Mouse (Mus musculus): Measurements from ENCODE around the gene Gid4. TPM values are rescaled to one million over a fixed set of nuclear protein-coding genes. Genes with fewer than 3 reads are reported as not detected.

The Gid4 gene
- total RNA-seq, 1 experiment, result 19.7 TPM

DNA sequence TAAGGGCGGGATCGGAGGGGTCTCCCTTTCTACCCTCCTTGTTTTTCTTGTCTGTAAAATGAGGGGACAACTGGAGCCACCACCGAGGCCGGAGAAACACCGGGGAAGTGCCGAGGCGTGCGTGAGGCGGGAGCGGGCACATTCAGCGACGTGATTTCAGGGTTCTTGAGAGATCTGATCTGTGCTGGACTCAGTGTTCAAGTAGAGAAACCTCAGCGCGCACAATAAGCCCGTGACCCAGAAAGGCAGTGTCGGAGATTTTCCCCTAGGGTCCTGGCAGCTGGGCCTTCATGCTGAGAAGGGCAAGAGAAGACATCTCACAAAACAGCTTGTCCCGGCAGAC lies 37.8 kb downstream of the Gid4 start:
- peak overlapping the region; percentile 83 to 89 for H3K4me3 ChIP-seq (ENCODE audit: insufficient read depth in 1 of 2, low read depth in 1 of 2, low read length in 2 of 2, poor library complexity in 1 of 2, severe bottlenecking in 1 of 2)
- peak overlapping the region; percentile 91 for H3K9ac ChIP-seq (ENCODE audit: insufficient read depth, low read depth, low read length, poor library complexity, severe bottlenecking)
- no peaks in the 10 kb centered on the region for H3K9me3 ChIP-seq (ENCODE audit: control insufficient read depth, insufficient read depth, low read depth, low read length)
- H3K36me3 ChIP-seq (ENCODE audit: control insufficient read depth, insufficient read depth, low read length, poor library complexity, severe bottlenecking), result peaks cover 28% of the 10 kb centered on the region
- peaks cover 0 to 3% of the 10 kb centered on the region in 2 experiments; a peak in 1 of 4 replicates for H3K4me1 ChIP-seq (ENCODE audit: control insufficient read depth in 2 of 2, insufficient read depth in 2 of 2, low read length in 2 of 2, poor library complexity in 1 of 2)
- DNase-seq (ENCODE audit: low read depth, low spot score), result no peak
- in situ Hi-C loops (cut with MboI; ENCODE audit: low sequenced_read_pairs in 2 of 2, unreplicated experiment in 2 of 2), result no loop called here
- TF ChIP-seq HCFC1 (IDR thresholded peaks at IDR 0.05; ENCODE audit: borderline replicate concordance, insufficient read depth, low read length) (no peak), CHD2 (IDR thresholded peaks at IDR 0.05; ENCODE audit: low read depth, low read length) (0 out of 2 replicates have a peak, but pooled peaks have one; percentile 13)
- no peak overlapping the region; the same call in 1 of the 2 replicates for H3K27ac ChIP-seq (ENCODE audit: insufficient read depth, low read depth, low read length, poor library complexity, severe bottlenecking)

DNA sequence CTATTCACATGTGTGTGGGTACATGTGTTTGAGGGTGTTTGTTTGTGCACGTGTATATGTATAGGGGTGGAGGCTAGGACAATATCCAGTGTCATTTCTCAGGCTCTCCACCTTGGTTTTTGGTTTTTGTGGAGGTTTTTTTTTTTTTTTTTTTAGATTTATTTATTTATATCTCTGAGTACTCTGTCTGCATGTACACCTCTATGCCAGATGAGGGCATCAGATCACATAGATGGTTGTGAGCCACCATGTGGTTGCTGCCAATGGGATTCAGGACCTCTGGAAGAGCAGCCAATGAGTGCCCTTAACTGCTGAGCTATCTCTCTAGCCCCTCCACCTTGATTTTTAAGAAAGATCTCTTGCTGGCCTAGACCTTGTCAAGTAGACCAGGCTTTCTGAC lies 41.0 kb downstream of the Gid4 start:
- Histone ChIP-seq H3K4me1 (ENCODE audit: control insufficient read depth in 2 of 2, insufficient read depth in 2 of 2, low read length in 2 of 2, poor library complexity in 1 of 2) (peaks cover 0 to 3% of the 10 kb centered on the region in 2 experiments; a peak in 1 of 4 replicates), H3K9ac (ENCODE audit: insufficient read depth, low read depth, low read length, poor library complexity, severe bottlenecking) (no peak overlapping the region), H3K9me3 (ENCODE audit: control insufficient read depth, insufficient read depth, low read depth, low read length) (no peaks in the 10 kb centered on the region), H3K36me3 (ENCODE audit: control insufficient read depth, insufficient read depth, low read length, poor library complexity, severe bottlenecking) (peaks cover 56% of the 10 kb centered on the region), H3K4me3 (ENCODE audit: insufficient read depth in 1 of 2, low read depth in 1 of 2, low read length in 2 of 2, poor library complexity in 1 of 2, severe bottlenecking in 1 of 2) (no peak overlapping the region), H3K27ac (ENCODE audit: insufficient read depth, low read depth, low read length, poor library complexity, severe bottlenecking) (no peak overlapping the region)
- peak; percentile 44; the same call in 1 of the 2 replicates for TF ChIP-seq ZNF384 (IDR thresholded peaks at IDR 0.05; ENCODE audit: low read depth, low read length)
- TF ChIP-seq ZC3H11A (IDR thresholded peaks at IDR 0.05; ENCODE audit: borderline replicate concordance, low read depth, low read length), result no peak
- in situ Hi-C loops (cut with MboI; ENCODE audit: low sequenced_read_pairs in 2 of 2, unreplicated experiment in 2 of 2), result no loop called here
- no peak for DNase-seq (ENCODE audit: low read depth, low spot score)

DNA sequence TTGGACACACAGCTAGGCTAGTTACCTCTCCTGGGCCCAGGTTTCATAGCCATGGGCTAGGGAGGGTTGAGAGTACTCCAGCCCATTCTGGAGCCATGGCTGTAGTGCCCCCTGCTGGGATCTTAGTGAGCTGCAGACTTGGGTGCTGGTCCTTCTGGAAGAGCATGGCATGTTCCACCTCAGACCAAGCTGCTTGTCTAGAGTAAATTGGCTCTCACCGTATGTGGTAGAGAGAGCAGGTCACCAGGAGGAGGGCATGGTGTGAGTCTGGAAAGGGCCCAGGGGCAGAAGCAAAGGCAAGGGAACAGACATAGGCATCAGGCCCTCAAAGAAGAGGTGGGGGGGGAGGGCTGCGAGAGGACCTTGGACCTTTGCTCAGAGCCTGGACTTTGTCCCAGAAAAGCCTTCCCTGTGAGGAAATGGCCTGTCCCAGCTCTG lies 49.0 kb downstream of the Gid4 start:
- Histone ChIP-seq H3K9ac (ENCODE audit: insufficient read depth, low read depth, low read length, poor library complexity, severe bottlenecking) (no peak overlapping the region), H3K9me3 (ENCODE audit: control insufficient read depth, insufficient read depth, low read depth, low read length) (no peaks in the 10 kb centered on the region), H3K36me3 (ENCODE audit: control insufficient read depth, insufficient read depth, low read length, poor library complexity, severe bottlenecking) (peaks cover 65% of the 10 kb centered on the region), H3K27ac (ENCODE audit: insufficient read depth, low read depth, low read length, poor library complexity, severe bottlenecking) (no peak overlapping the region), H3K4me3 (ENCODE audit: insufficient read depth in 1 of 2, low read depth in 1 of 2, low read length in 2 of 2, poor library complexity in 1 of 2, severe bottlenecking in 1 of 2) (no peak overlapping the region), H3K4me1 (ENCODE audit: control insufficient read depth in 2 of 2, insufficient read depth in 2 of 2, low read length in 2 of 2, poor library complexity in 1 of 2) (no peaks in the 10 kb centered on the region)
- TF ChIP-seq ZNF384 (IDR thresholded peaks at IDR 0.05; ENCODE audit: low read depth, low read length) (no peak), HCFC1 (IDR thresholded peaks at IDR 0.05; ENCODE audit: borderline replicate concordance, insufficient read depth, low read length) (no peak), ZC3H11A (IDR thresholded peaks at IDR 0.05; ENCODE audit: borderline replicate concordance, low read depth, low read length) (no peak), CHD2 (IDR thresholded peaks at IDR 0.05; ENCODE audit: low read depth, low read length) (no peak), MAFK (IDR thresholded peaks at IDR 0.05; ENCODE audit: insufficient read depth, low read depth, low read length) (no peak)
- peak; percentile 65 for DNase-seq (ENCODE audit: low read depth, low spot score)
- in situ Hi-C loops (cut with MboI; ENCODE audit: low sequenced_read_pairs in 2 of 2, unreplicated experiment in 2 of 2), result no loop called here

DNA sequence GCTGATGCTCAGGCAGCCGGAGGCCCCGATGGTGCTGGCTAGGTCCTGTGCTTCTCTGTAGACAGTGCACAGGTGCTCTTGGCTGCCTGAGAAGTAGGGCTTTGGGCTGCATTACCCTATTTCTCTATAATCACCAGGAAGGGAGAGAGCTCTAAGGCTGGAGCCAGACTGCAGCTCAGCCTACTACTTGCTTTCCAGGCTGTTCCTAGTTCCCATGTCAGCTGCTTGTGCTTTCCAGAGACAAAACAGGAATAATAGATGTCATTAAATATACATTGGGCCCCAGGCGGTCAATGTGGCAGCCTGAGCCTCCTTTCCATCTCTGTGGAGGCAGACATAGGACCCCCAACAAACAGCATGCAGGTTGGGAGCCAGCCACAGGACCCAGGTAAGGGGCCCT lies 52.1 kb downstream of the Gid4 start, which contains the start of gene Myo15:
Gene Myo15, plus strand, starts transcription at position 301 of the 400 bp plus-strand sequence.
- in situ Hi-C loops (cut with MboI; ENCODE audit: low sequenced_read_pairs in 2 of 2, unreplicated experiment in 2 of 2), result no loop called here
- Histone ChIP-seq H3K36me3 (ENCODE audit: control insufficient read depth, insufficient read depth, low read length, poor library complexity, severe bottlenecking) (peaks cover 40% of the 10 kb centered on the region), H3K4me1 (ENCODE audit: control insufficient read depth in 2 of 2, insufficient read depth in 2 of 2, low read length in 2 of 2, poor library complexity in 1 of 2) (no peaks in the 10 kb centered on the region), H3K9ac (ENCODE audit: insufficient read depth, low read depth, low read length, poor library complexity, severe bottlenecking) (no peak within 1 kb of the TSS), H3K27ac (ENCODE audit: insufficient read depth, low read depth, low read length, poor library complexity, severe bottlenecking) (no peak within 1 kb of the TSS), H3K9me3 (ENCODE audit: control insufficient read depth, insufficient read depth, low read depth, low read length) (no peaks in the 10 kb centered on the region), H3K4me3 (ENCODE audit: insufficient read depth in 1 of 2, low read depth in 1 of 2, low read length in 2 of 2, poor library complexity in 1 of 2, severe bottlenecking in 1 of 2) (no peak within 1 kb of the TSS)
- no peak for DNase-seq (ENCODE audit: low read depth, low spot score)
- TF ChIP-seq HCFC1 (IDR thresholded peaks at IDR 0.05; ENCODE audit: borderline replicate concordance, insufficient read depth, low read length) (no peak), ZC3H11A (IDR thresholded peaks at IDR 0.05; ENCODE audit: borderline replicate concordance, low read depth, low read length) (no peak), ZNF384 (IDR thresholded peaks at IDR 0.05; ENCODE audit: low read depth, low read length) (no peak), MAFK (IDR thresholded peaks at IDR 0.05; ENCODE audit: insufficient read depth, low read depth, low read length) (no peak), CHD2 (IDR thresholded peaks at IDR 0.05; ENCODE audit: low read depth, low read length) (no peak)

DNA sequence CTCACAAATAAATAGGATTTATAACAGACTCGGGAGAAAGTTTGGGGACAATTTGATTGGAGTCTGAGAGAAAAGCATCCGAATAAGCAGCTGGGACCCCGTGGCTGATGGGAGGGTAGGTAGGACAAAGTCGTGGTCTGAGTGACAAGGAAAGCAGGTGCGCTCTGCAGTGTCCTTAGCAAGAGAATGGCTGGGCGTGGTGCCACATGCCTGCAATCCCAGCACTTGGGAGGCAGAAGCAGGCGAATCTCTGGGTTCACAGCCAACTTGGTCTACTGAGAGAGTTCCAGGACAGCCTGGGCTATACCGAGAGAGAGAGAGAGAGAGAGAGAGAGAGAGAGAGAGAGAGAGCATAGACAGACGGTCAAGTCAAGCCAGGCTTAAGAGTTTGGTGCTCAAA lies 53.8 kb downstream of the Gid4 start:
- Histone ChIP-seq H3K27ac (ENCODE audit: insufficient read depth, low read depth, low read length, poor library complexity, severe bottlenecking) (no peak overlapping the region), H3K9ac (ENCODE audit: insufficient read depth, low read depth, low read length, poor library complexity, severe bottlenecking) (no peak overlapping the region), H3K4me3 (ENCODE audit: insufficient read depth in 1 of 2, low read depth in 1 of 2, low read length in 2 of 2, poor library complexity in 1 of 2, severe bottlenecking in 1 of 2) (no peak overlapping the region), H3K36me3 (ENCODE audit: control insufficient read depth, insufficient read depth, low read length, poor library complexity, severe bottlenecking) (peaks cover 26% of the 10 kb centered on the region), H3K9me3 (ENCODE audit: control insufficient read depth, insufficient read depth, low read depth, low read length) (no peaks in the 10 kb centered on the region), H3K4me1 (ENCODE audit: control insufficient read depth in 2 of 2, insufficient read depth in 2 of 2, low read length in 2 of 2, poor library complexity in 1 of 2) (no peaks in the 10 kb centered on the region)
- no peak for DNase-seq (ENCODE audit: low read depth, low spot score)
- in situ Hi-C loops (cut with MboI; ENCODE audit: low sequenced_read_pairs in 2 of 2, unreplicated experiment in 2 of 2), result no loop called here
- TF ChIP-seq MAFK (IDR thresholded peaks at IDR 0.05; ENCODE audit: insufficient read depth, low read depth, low read length), result no peak
- TF ChIP-seq CHD2 (IDR thresholded peaks at IDR 0.05; ENCODE audit: low read depth, low read length), result no peak
- no peak for TF ChIP-seq ZC3H11A (IDR thresholded peaks at IDR 0.05; ENCODE audit: borderline replicate concordance, low read depth, low read length)
- TF ChIP-seq ZNF384 (IDR thresholded peaks at IDR 0.05; ENCODE audit: low read depth, low read length), result no peak
- TF ChIP-seq HCFC1 (IDR thresholded peaks at IDR 0.05; ENCODE audit: borderline replicate concordance, insufficient read depth, low read length), result no peak

All from ES-E14 (cell line).